Mouse (Mus musculus): ENCODE results near the gene Ube2h.

Ube2h gene

GRCm38 (mm10) chr6:30195656-30196055 is 108.7 kb downstream of the Ube2h start:
- DNase-seq, result no peak

- no peak for DNase-seq
Observed at GRCm38 (mm10) chr6:30183624-30184023, 120.7 kb downstream of the Ube2h start.

- DNase-seq, result no peak
Observed at GRCm38 (mm10) chr6:30182038-30182437, 122.3 kb downstream of the Ube2h start.

DNA sequence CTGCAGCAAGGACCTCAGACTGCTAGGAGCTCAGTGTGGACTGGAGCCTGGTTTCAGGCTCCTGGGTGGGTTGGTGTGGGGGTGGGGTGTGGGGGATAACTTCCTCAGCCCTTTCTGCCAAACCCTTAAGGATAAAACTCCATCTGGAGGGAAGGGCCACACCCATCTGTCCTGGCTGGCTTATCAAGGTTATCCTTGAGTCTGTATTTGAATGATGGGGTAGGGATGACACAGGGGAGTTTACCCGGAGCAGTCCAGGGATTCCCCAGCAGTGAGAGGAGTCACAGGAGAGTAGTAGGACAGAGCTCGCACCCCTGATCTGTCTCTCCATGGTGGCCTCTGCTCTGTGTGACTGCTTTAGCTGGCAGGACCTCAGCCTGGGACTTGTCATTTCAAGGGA is 124.0 kb downstream of the Ube2h start:
- no peak for DNase-seq

DNA sequence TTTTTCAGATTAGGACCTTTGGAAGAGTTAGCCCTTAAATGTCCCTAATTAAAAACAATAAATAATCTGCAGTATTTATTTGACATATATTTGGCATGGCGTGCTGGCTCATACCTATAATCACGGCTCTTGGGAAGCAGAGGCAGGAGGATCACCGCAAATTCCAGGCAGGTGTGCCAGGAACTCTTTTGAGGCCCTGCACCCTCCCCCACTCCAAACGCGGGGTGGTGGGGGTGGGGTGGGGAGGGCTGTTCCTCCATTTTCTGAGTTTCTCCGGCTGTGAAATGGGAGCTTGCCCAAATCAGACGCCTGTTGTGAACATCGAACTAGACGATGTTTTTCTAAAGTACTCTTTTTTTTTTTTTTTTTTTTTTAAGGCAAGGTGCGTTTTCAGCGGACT is 125.3 kb downstream of the Ube2h start:
- DNase-seq, result no peak

- DNase-seq, result peak in 1 of 2 experiments; percentile 11
Observed at GRCm38 (mm10) chr6:30178023-30178639, 126.2 kb downstream of the Ube2h start.

GRCm38 (mm10) chr6:30177305-30177704 is 127.0 kb downstream of the Ube2h start:
- DNase-seq, result peak in 1 of 2 experiments; percentile 23

DNA sequence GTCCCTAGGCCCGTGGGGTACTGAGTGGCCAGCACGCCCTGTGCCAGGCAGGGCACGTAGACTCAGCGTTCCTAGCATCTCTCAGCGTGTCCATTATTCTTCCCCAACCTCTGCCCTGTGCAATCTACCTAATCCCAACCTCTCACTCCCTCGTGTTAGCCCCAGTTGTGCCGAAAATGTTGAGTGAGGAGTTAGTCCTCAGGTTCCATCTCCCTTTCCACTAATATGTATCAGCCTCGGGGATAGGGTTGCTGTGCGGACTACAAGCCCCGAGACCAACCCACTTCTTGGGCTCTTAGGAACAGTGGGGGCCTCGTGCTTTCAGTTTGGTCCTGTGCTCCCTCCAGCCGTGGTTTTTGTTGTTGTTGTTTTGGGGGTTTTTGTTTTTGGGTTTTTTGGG is 127.8 kb downstream of the Ube2h start:
- DNase-seq, result no peak

DNA sequence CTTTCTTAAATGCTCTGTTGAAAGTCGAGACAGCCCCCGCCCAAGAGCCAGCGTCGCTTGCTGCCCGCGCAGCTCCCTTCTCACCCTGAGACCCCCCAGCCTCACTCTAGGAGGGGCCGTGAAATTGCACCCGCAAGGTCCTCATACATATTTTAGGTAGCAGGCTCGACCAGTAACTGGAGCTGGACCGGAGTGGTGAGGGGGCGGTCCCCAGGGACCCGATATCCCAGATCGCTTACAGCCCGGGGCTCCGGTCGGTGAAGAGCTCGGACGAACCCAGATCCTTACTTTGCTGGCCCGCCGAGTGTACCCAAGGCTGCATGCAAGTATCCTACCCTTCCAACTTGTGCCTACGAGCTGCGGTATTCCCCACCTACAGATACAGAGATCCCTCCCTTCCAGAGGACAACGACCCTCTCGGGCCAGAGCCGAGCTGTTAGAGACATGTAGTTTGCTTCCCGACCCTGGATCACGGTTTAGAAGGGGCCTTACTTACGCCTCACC is 128.4 kb downstream of the Ube2h start:
- peak in 1 of 2 experiments; percentile 34 for DNase-seq

DNA sequence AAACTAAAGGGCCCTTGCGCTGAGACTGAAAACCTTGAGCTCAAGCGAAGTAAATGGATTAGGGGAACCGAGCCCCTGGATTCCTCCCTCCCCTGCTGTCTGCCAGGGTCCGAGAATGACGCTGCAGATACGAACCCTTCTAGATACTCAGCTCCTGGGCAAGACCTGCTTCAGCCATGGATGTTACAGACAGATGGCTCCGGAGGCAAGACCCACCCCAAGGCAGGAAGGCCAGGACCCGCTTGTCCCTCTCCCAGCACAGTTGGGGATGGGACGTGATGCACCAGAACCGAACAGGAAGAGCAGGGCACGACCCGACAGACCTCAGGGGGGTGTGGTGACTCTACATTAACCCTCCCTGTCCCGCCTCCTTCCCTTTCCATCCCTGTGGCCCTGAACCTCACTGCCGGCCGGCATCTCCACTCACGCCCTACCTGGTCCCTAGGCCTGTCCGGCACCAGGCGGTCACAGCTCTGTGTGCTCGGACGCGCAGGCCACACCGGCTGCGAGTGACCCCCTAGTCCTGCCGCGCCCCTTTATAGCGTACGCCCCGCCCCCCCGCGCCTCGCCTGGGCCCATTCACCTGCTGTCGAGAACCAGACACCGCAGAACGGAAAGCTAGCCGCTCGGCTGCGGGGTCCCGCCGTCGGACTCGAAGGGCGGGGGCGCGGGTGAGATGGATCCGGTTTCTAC is 129.0 kb downstream of the Ube2h start:
- peak in 1 of 2 experiments; percentile 20 for DNase-seq

- peak in 1 of 2 experiments; percentile 27 for DNase-seq
Observed at GRCm38 (mm10) chr6:30174461-30175224, 129.7 kb downstream of the Ube2h start.

GRCm38 (mm10) chr6:30173551-30174460 is 130.5 kb downstream of the Ube2h start:
- DNase-seq, result peak; percentile 48 to 78

DNA sequence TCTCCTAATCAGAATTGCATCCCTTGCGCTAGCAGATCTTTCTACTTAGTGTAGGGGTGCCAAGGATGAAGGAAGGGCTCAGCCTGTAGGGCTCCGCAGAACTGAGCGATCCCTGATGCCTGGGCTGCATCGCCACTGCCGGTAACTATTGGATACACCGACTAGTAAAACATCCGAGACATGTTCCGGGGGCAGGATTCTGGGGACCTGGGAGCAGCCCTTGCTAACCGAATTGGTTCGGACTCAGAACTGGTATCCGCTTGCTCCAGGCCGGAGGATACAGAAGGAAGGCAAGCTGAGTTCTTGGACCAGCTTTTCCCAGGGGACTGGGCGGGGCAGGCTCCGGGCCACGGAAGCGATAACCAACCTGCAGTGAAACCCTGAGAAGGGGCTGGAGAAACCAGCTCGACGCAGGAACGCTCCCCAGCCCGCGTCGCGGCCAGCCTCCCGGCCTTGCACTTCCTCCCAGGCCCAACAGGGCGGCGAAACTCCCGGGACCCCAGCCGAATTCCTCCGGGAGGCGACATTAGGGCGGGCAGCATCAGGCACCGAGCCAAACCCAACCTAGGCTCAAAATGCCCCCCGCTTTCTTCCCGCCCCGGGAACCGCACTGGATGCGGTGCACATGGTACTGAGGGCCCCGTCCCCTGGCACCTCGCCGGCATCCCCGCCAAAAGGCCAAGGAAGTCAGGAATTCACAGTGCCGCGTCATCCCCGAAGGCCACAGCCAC is 131.4 kb downstream of the Ube2h start:
- peak in 1 of 2 experiments; percentile 57 for DNase-seq

DNA sequence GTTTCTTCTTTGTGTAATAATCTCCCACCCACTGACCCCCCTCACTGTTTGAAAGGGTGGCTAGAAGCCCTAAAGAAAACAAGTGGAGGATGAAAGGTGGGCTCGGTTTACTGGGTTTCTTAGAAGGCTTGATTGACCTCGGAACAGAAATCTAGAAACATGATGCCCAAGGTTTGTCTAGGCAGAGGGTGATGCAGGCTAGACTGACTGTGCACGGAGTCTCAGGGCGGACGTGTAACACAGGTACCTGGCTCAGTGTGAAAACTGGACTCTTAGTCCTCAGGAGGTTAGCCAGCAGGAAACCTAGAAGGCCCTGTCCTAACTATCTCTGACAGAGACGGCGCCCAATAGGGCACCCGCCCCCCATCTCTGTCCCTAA is 131.9 kb downstream of the Ube2h start:
- DNase-seq, result no peak

DNA sequence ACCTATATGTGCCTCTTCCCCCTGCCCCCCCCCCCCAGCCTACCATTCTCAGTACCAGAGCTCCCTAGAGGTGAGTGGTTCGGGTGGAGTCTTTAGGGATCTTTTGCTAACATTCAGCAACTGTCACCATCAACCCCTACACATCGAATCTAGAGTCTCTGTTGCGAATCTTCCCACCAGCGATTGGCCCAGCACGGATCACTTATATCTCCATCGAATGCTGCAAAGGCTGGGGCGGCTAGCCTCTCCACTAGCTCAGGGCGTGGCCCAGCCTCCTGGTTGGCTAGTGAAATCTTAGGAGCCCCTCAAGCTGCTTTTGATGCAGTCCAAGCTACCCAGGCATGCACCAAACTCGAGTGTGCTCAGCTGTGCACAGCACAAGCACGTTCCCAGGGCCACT is 132.4 kb downstream of the Ube2h start:
- no peak for DNase-seq

GRCm38 (mm10) chr6:30171226-30171625 is 133.1 kb downstream of the Ube2h start:
- DNase-seq, result no peak

- no peak for DNase-seq
Observed at GRCm38 (mm10) chr6:30169148-30169547, 135.2 kb downstream of the Ube2h start.

- no peak for DNase-seq
Observed at GRCm38 (mm10) chr6:30168275-30168674, 136.1 kb downstream of the Ube2h start.

GRCm38 (mm10) chr6:30167192-30167591 is 137.1 kb downstream of the Ube2h start:
- no peak for DNase-seq

DNA sequence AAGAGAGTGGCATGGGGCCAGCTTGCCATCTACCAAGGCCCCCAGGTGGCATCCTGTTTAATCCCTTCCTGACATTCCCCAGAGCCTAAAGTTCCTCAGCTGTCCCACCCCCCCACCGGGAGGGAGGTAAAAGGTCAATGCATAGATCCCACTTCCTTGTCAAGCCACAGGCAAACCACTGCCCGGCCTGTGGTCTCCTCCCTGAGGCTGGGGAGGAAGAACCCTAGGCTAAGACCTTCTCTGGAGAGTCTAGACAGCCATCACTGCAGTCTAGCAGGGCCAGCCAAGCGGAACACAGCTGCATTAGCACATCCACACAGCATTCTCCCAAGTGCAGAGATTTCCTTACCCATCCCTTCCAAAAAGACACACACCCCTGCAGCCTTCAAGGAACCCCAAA is 138.0 kb downstream of the Ube2h start:
- no peak for DNase-seq

- DNase-seq, result no peak
Observed at GRCm38 (mm10) chr6:30162091-30162490, 142.2 kb downstream of the Ube2h start.

- DNase-seq, result no peak
Observed at GRCm38 (mm10) chr6:30161618-30162017, 142.7 kb downstream of the Ube2h start.
